Comparison of ENCODE assay signal across 29 mouse cellular contexts in genomic region chr12:110186381-110186780, GRCm38 (mm10).
A peak's percentile ranks its signal among the peaks of the same experiment; 100 is the strongest.
DNase-seq lines count a peak whose midpoint lies in the region; ATAC-seq lines count a peak whose summit lies in the region.
"Had no signal": no experiment of that assay in that cellular context is flagged by ENCODE, and none has a peak within 500 bp of the region (broad histone marks: within the 10 kb centered on the region; RNA-seq: fewer than 3 reads in every experiment).

No protein-coding gene starts in this region.

- H3K36me3 ChIP-seq in forebrain, embryonic 10.5 days (replicated peaks) = no peaks in the 10 kb centered on the region
- no peaks in the 10 kb centered on the region for H3K36me3 ChIP-seq in forebrain, embryonic 16.5 days (ENCODE audit: control insufficient read depth, insufficient read depth)
- no peaks in the 10 kb centered on the region for H3K36me3 ChIP-seq in midbrain, embryonic 11.5 days (ENCODE audit: control insufficient read depth, insufficient read depth, low read length)
- no peaks in the 10 kb centered on the region for H3K36me3 ChIP-seq in midbrain, embryonic 15.5 days (replicated peaks)
- no peaks in the 10 kb centered on the region for H3K36me3 ChIP-seq in forebrain, embryonic 15.5 days
- H3K36me3 ChIP-seq: heart, embryonic 12.5 days; intestine, embryonic 15.5 days; limb, embryonic 10.5 days; limb, embryonic 15.5 days; liver, embryonic 13.5 days had no signal

- H3K27ac ChIP-seq in forebrain, embryonic 10.5 days = peak overlapping the region; percentile 90
- H3K27ac ChIP-seq in forebrain, embryonic 16.5 days (ENCODE audit: low read length) = no peak overlapping the region
- H3K27ac ChIP-seq in midbrain, embryonic 11.5 days (ENCODE audit: low read depth, low read length) = peak overlapping the region; percentile 93
- H3K27ac ChIP-seq in midbrain, embryonic 15.5 days = no peak overlapping the region
- H3K27ac ChIP-seq in forebrain, embryonic 15.5 days (replicated peaks) = 0 out of 2 replicates have a peak overlapping the region, but pooled peaks have one; percentile 78
- H3K27ac ChIP-seq: heart, adult 2 months; intestine, embryonic 15.5 days; kidney, postnatal 0 days; limb, embryonic 10.5 days; limb, embryonic 15.5 days; liver, embryonic 13.5 days; macrophage; stomach, postnatal 0 days had no signal

- peak; percentile 26 for DNase-seq in forebrain, embryonic 10.5 days (ENCODE audit: extremely low spot score, low spot score)
- DNase-seq in midbrain, embryonic 11.5 days (ENCODE audit: low spot score, missing footprints) = peak; percentile 89
- peak; percentile 52 for DNase-seq in embryo, embryonic 11 days
- DNase-seq in urinary bladder, adult 18-20 months (ENCODE audit: low spot score in 2 of 2) = no peak
- DNase-seq: adrenal gland, postnatal 10 days; cerebellum, adult 11 months; cerebellum, adult 9-10 months; cerebellum, postnatal 36 days; heart, adult 2 months; heart, postnatal 4 days; kidney, adult 8-10 months; kidney, postnatal 4 days; liver, embryonic 13.5 days; lung, adult 18-20 months; thymus, adult 18-20 months; thymus, postnatal 25 days had no signal

- 2% methylated on average over 3 of the region's 3 CpGs for WGBS in forebrain, embryonic 10.5 days
- 11% methylated on average over 3 of the region's 3 CpGs for WGBS in forebrain, embryonic 16.5 days
- 8% methylated on average over 3 of the region's 3 CpGs for WGBS in midbrain, embryonic 11.5 days
- 9% methylated on average over 3 of the region's 3 CpGs for WGBS in midbrain, embryonic 15.5 days
- 8% methylated on average over 3 of the region's 3 CpGs for WGBS in forebrain, embryonic 15.5 days

- H3K4me3 ChIP-seq in forebrain, embryonic 10.5 days = no peak overlapping the region
- no peak overlapping the region for H3K4me3 ChIP-seq in forebrain, embryonic 16.5 days (replicated peaks; ENCODE audit: low read length)
- no peak overlapping the region for H3K4me3 ChIP-seq in midbrain, embryonic 11.5 days (ENCODE audit: low read depth, low read length)
- H3K4me3 ChIP-seq in midbrain, embryonic 15.5 days = no peak overlapping the region
- no peak overlapping the region for H3K4me3 ChIP-seq in forebrain, embryonic 15.5 days
- H3K4me3 ChIP-seq: heart, adult 2 months; heart, embryonic 12.5 days; intestine, embryonic 15.5 days; limb, embryonic 15.5 days; liver, embryonic 13.5 days had no signal

- no peak for ATAC-seq in forebrain, embryonic 16.5 days
- ATAC-seq in midbrain, embryonic 11.5 days (ENCODE audit: low FRiP score) = peak; percentile 53
- ATAC-seq in midbrain, embryonic 15.5 days (replicated peaks) = no peak
- no peak for ATAC-seq in forebrain, embryonic 15.5 days (replicated peaks)
- ATAC-seq: hindbrain, embryonic 16.5 days; intestine, embryonic 15.5 days; lung, postnatal 0 days; Patski had no signal

- H3K27me3 ChIP-seq in forebrain, embryonic 10.5 days (ENCODE audit: poor library complexity, severe bottlenecking) = peaks cover 90% of the 10 kb centered on the region
- peaks cover 41% of the 10 kb centered on the region for H3K27me3 ChIP-seq in forebrain, embryonic 16.5 days (replicated peaks; ENCODE audit: control insufficient read depth, insufficient read depth, low read length)
- peaks cover 22% of the 10 kb centered on the region for H3K27me3 ChIP-seq in midbrain, embryonic 11.5 days (ENCODE audit: control insufficient read depth, insufficient read depth, low read length)
- H3K27me3 ChIP-seq in midbrain, embryonic 15.5 days (replicated peaks) = peaks cover 53% of the 10 kb centered on the region
- peaks cover 44% of the 10 kb centered on the region for H3K27me3 ChIP-seq in forebrain, embryonic 15.5 days
- H3K27me3 ChIP-seq: Patski had no signal

- H3K9me3 ChIP-seq in forebrain, embryonic 10.5 days = no peaks in the 10 kb centered on the region
- no peaks in the 10 kb centered on the region for H3K9me3 ChIP-seq in forebrain, embryonic 16.5 days (ENCODE audit: control insufficient read depth, low read length)
- H3K9me3 ChIP-seq in midbrain, embryonic 11.5 days (ENCODE audit: control insufficient read depth, low read length) = no peaks in the 10 kb centered on the region
- H3K9me3 ChIP-seq in midbrain, embryonic 15.5 days = no peaks in the 10 kb centered on the region
- no peaks in the 10 kb centered on the region for H3K9me3 ChIP-seq in forebrain, embryonic 15.5 days
- H3K9me3 ChIP-seq: heart, embryonic 12.5 days; intestine, embryonic 15.5 days; limb, embryonic 10.5 days; limb, embryonic 15.5 days; liver, embryonic 13.5 days had no signal

- peaks cover 80% of the 10 kb centered on the region for H3K4me1 ChIP-seq in forebrain, embryonic 10.5 days
- peaks cover 40% of the 10 kb centered on the region for H3K4me1 ChIP-seq in forebrain, embryonic 16.5 days (replicated peaks; ENCODE audit: control insufficient read depth, insufficient read depth, low read length)
- H3K4me1 ChIP-seq in midbrain, embryonic 11.5 days (ENCODE audit: control insufficient read depth, insufficient read depth, low read length) = peaks cover 57% of the 10 kb centered on the region
- H3K4me1 ChIP-seq in midbrain, embryonic 15.5 days = peaks cover 33% of the 10 kb centered on the region
- peaks cover 46% of the 10 kb centered on the region for H3K4me1 ChIP-seq in forebrain, embryonic 15.5 days
- H3K4me1 ChIP-seq: liver, embryonic 13.5 days had no signal

- H3K9ac ChIP-seq in forebrain, embryonic 16.5 days (replicated peaks; ENCODE audit: low read depth, low read length) = no peak overlapping the region
- no peak overlapping the region for H3K9ac ChIP-seq in midbrain, embryonic 11.5 days (ENCODE audit: low read length)
- H3K9ac ChIP-seq in midbrain, embryonic 15.5 days = no peak overlapping the region
- H3K9ac ChIP-seq in forebrain, embryonic 15.5 days (replicated peaks) = no peak overlapping the region
- H3K9ac ChIP-seq: heart, embryonic 12.5 days; intestine, embryonic 15.5 days; limb, embryonic 15.5 days; liver, embryonic 13.5 days had no signal

- H3K4me2 ChIP-seq in forebrain, embryonic 16.5 days (ENCODE audit: low read length) = no peak overlapping the region
- H3K4me2 ChIP-seq in midbrain, embryonic 11.5 days = no peak overlapping the region
- H3K4me2 ChIP-seq in midbrain, embryonic 15.5 days = no peak overlapping the region
- no peak overlapping the region for H3K4me2 ChIP-seq in forebrain, embryonic 15.5 days (replicated peaks)
- H3K4me2 ChIP-seq: heart, embryonic 12.5 days; intestine, embryonic 15.5 days; limb, embryonic 15.5 days; liver, embryonic 13.5 days had no signal

Comparison
In these comparisons a context has a peak if more than half of its experiments do, and no peak if none do; other contexts are left out.
1. H3K27ac ChIP-seq: peak in forebrain, embryonic 10.5 days (single experiment), midbrain, embryonic 11.5 days (single experiment) and forebrain, embryonic 15.5 days (single experiment); none in forebrain, embryonic 16.5 days (single experiment) and midbrain, embryonic 15.5 days (single experiment).
2. DNase-seq: peak in forebrain, embryonic 10.5 days (single experiment), midbrain, embryonic 11.5 days (single experiment) and embryo, embryonic 11 days (single experiment); none in urinary bladder, adult 18-20 months (0 of 2).